Mouse (Mus musculus): Measurements from ENCODE around the gene Ugt1a9.

The Ugt1a9 gene

GRCm38 (mm10) chr1:88179657-88180056 is 109.1 kb downstream of the Ugt1a9 start:
- no peak for DNase-seq (ENCODE audit: low read depth, low spot score)

- DNase-seq (ENCODE audit: low read depth, low spot score): no peak
Observed at GRCm38 (mm10) chr1:88186325-88186935, 115.8 kb downstream of the Ugt1a9 start.

GRCm38 (mm10) chr1:88192136-88192535 is 121.5 kb downstream of the Ugt1a9 start:
- no peak for DNase-seq (ENCODE audit: low read depth, low spot score)

GRCm38 (mm10) chr1:88195687-88196086 is 125.1 kb downstream of the Ugt1a9 start:
- DNase-seq (ENCODE audit: low read depth, low spot score): no peak

- no peak for DNase-seq (ENCODE audit: low read depth, low spot score)
Observed at GRCm38 (mm10) chr1:88197443-88197842, 126.8 kb downstream of the Ugt1a9 start.

GRCm38 (mm10) chr1:88199996-88200395 is 129.4 kb downstream of the Ugt1a9 start:
- no peak for DNase-seq (ENCODE audit: low read depth, low spot score)

GRCm38 (mm10) chr1:88200456-88200855 is 129.9 kb downstream of the Ugt1a9 start, which contains the start of gene Ugt1a2:
TSS of gene Ugt1a2 (plus strand) at chr1:88200601.
- DNase-seq (ENCODE audit: low read depth, low spot score): no peak

- DNase-seq (ENCODE audit: low read depth, low spot score): peak; percentile 55
Observed at GRCm38 (mm10) chr1:88205294-88205922, 134.8 kb downstream of the Ugt1a9 start, which contains the start of gene Dnajb3. TSS of gene Dnajb3 (minus strand) at chr1:88205782.

GRCm38 (mm10) chr1:88206843-88207479 is 136.4 kb downstream of the Ugt1a9 start:
- no peak for DNase-seq (ENCODE audit: low read depth, low spot score)

- no peak for DNase-seq (ENCODE audit: low read depth, low spot score)
Observed at GRCm38 (mm10) chr1:88211812-88212211, 141.2 kb downstream of the Ugt1a9 start, which contains the start of gene Ugt1a1. TSS of gene Ugt1a1 (plus strand) at chr1:88211959.

- DNase-seq (ENCODE audit: low read depth, low spot score): no peak
Observed at GRCm38 (mm10) chr1:88212341-88213045, 141.9 kb downstream of the Ugt1a9 start.

GRCm38 (mm10) chr1:88213061-88213460 is 142.5 kb downstream of the Ugt1a9 start:
- no peak for DNase-seq (ENCODE audit: low read depth, low spot score)

- no peak for DNase-seq (ENCODE audit: low read depth, low spot score)
Observed at GRCm38 (mm10) chr1:88213766-88214461, 143.3 kb downstream of the Ugt1a9 start.

- no peak for DNase-seq (ENCODE audit: low read depth, low spot score)
Observed at GRCm38 (mm10) chr1:88214462-88214952, 143.9 kb downstream of the Ugt1a9 start.

- no peak for DNase-seq (ENCODE audit: low read depth, low spot score)
Observed at GRCm38 (mm10) chr1:88215466-88216380, 145.1 kb downstream of the Ugt1a9 start.

GRCm38 (mm10) chr1:88216551-88216950 is 146.0 kb downstream of the Ugt1a9 start:
- no peak for DNase-seq (ENCODE audit: low read depth, low spot score)

- DNase-seq (ENCODE audit: low read depth, low spot score): no peak
Observed at GRCm38 (mm10) chr1:88217144-88217543, 146.5 kb downstream of the Ugt1a9 start.

- DNase-seq (ENCODE audit: low read depth, low spot score): no peak
Observed at GRCm38 (mm10) chr1:88217576-88217975, 147.0 kb downstream of the Ugt1a9 start.

GRCm38 (mm10) chr1:88218051-88218450 is 147.5 kb downstream of the Ugt1a9 start:
- DNase-seq (ENCODE audit: low read depth, low spot score): no peak

- DNase-seq (ENCODE audit: low read depth, low spot score): no peak
Observed at GRCm38 (mm10) chr1:88218591-88218990, 148.0 kb downstream of the Ugt1a9 start.

All from telencephalon, adult 2 months (tissue).